Mouse (Mus musculus) cerebellum, postnatal 14 days (tissue): ENCODE measurements around the gene Nhsl1.

Source experiments
- DNase-seq, 2 experiments: peaks; one replicate each; pipeline ENCODE4 v3.0.0; 2021; ENCODE audit warnings: mixed read lengths in 2 of 2

Nhsl1 gene

DNA sequence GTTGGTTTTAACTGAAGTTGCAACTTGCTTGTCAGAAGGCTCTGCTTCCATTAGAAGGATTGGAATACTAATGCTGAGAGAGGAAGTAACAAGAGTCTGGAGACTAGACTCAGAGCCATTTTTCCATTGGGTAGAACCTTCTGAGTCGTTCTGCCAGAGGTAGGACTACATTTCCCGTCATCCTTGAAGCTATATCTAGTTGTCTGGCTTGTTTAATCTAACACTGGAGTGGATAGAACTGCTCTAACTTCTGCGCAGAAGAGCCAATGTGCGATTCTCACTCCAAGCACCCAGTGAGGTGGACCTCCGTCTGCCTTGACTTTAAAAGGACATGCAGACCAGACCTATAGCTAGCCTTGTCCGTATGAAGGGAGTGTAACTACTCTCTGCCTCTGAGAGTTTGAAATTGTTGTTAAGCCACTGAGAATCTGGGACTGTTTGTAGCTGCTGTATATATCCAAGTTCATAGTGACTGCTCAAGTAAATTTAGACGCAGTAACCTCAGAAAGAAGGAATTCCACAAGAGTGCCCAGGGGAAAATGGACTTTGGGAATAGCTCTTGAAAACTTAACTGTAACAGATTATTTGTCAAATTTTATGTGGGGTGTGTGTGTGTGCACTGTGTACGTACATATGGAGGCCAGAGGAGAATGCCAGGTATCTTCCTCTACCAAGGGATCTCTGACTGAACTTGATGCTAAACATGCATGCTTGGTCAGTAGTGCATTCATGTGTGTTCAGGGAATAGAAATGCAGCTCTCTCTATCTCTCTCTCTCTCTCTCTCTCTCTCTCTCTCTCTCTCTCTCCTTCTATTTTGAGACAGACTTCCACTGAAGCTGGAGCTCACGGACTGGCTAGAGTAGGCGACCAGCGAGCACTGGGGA lies 174.5 kb downstream of the Nhsl1 start:
- no peak for DNase-seq

GRCm38 (mm10) chr10:18494249-18494648 lies 175.5 kb downstream of the Nhsl1 start:
- DNase-seq = no peak

- DNase-seq = no peak
Measured at GRCm38 (mm10) chr10:18497066-18497465, 178.3 kb downstream of the Nhsl1 start.

GRCm38 (mm10) chr10:18501997-18502396 lies 183.2 kb downstream of the Nhsl1 start:
- no peak for DNase-seq

GRCm38 (mm10) chr10:18505690-18506089 lies 186.9 kb downstream of the Nhsl1 start:
- DNase-seq = no peak

DNA sequence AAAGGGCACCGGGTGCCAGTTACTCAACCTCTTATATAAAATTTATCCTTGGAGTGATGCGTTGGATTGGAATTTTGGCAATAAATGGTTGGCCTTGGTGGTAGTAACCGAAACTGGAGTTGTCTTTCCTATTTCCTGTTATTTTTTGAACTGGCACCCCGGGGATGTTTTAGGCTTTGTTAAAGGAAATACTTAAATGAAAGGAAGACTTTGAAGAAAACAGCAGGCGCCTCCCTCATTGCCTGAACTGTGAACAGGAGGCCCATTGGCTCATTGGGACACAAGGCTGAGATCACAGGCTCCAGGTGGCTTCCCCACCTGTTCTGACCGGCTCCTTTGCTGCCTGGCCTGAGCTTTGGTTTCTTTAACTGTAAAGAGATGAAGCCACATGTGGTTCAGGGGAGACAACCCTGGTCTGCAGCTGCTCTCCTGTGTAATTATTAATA lies 187.7 kb downstream of the Nhsl1 start:
- no peak for DNase-seq

- no peak for DNase-seq
Measured at GRCm38 (mm10) chr10:18507869-18508473, 189.2 kb downstream of the Nhsl1 start.

- DNase-seq = no peak
Measured at GRCm38 (mm10) chr10:18508586-18508985, 189.8 kb downstream of the Nhsl1 start.

DNA sequence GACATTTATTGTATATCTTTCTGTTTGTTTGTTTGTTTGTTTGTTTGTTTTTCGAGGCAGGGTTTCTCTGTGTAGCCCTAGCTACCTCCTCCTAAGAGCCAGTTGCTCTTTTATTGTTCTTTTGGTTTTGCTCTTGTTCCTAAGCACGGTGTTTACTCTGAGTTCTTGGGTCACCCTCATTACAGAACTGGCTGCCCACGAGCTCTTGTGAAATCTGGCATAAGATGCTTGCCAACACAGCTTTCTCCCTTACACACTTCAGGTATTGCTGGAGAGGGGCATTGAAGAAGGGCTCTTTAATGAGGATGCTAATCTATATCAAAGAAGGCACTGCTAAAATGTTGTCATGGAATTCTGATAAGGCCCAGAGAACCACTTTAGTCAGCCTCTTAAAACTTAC lies 191.9 kb downstream of the Nhsl1 start:
- no peak for DNase-seq

- DNase-seq = no peak
Measured at GRCm38 (mm10) chr10:18511496-18511895, 192.7 kb downstream of the Nhsl1 start.

- no peak for DNase-seq
Measured at GRCm38 (mm10) chr10:18522556-18522955, 203.8 kb downstream of the Nhsl1 start.

DNA sequence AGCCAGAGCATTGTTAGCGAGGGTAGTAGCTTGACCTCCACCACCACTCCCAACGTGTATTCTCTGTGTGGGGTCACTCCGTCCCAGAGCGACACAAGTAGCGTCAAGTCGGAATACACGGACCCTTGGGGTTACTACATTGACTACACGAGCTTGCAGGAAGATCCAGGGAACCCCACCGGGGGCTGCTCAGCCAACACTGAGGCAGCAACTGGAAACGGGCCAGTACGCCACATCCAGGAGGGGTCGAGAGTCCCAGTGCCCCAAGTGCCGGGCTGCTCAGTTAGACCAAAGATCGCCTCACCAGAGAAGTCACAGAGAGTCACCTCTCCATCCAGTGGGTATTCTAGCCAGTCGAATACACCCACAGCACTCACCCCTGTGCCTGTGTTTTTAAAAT lies 206.5 kb downstream of the Nhsl1 start:
- DNase-seq = peak; percentile 32 to 55

GRCm38 (mm10) chr10:18525726-18526125 lies 206.9 kb downstream of the Nhsl1 start:
- DNase-seq = peak; percentile 52 to 67

DNA sequence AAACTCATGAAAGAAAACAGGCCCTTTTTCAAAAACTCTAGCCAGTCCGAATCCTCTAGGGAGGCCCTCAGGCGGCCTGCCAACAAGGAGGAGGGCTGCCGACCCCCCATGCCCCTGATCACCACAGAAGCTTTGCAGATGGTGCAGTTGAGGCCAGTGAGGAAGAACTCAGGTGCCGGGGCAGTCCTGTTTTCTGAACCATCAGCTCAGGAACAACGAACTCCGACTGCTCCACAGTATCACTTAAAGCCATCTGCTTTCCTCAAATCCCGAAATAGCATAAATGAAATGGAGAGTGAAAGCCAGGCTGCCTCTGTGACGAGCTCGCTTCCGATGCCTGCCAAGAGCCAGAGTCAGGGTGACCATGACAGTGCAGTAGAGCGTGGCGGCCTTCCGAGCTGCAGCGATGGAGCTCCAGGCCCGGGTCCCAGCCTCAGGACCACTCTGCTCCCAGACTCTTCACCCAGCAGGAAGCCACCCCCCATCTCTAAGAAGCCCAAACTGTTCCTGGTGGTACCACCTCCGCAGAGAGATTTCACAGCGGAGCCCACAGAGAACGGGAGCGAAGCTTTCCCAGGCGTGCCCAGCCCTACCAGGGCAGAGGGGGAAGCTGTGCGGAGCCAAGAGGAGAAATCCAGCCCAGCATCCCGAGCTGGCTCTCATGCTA lies 207.5 kb downstream of the Nhsl1 start:
- DNase-seq = peak; percentile 86 to 87

DNA sequence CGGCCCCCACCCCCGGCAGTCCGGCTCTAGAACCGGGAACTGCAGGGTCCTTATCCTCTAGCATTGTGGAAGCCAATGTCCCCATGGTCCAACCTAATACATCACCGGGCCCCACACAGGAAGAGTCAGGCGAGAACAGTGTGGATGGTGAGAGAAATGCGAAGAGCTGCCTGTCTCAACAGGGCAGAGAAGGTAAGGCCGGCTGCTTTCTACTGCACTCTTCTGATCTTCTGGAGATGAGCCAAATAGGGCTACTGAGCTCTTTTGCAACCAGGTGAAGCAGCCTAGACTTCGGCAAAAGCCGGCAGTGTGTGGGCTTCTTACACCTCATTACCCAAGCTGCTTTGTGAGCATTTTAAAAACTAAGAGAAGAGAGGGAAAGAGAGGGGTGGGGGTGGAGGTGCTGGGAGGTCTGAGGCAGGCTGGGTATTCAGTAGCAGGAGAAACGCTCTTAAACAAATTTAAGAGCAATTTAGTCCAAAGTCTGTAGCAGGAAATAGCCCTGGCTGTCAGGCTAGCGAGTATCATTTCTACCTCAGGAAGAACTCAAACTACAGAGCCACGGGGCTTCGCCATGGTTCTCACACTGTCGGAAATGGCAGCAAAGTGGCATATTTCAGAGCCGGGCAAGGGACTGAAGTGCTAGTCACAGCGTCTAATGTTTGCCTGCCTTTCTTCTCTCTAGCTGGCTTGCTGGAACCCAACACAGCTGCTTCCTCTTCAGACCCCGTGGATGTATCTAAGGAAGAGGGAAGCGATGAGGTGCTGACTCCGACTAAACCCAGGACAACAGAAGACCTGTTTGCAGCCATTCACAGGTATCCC lies 208.3 kb downstream of the Nhsl1 start:
- peak in 1 of 2 experiments; percentile 34 for DNase-seq

- DNase-seq = peak in 1 of 2 experiments; percentile 40
Measured at GRCm38 (mm10) chr10:18527766-18528165, 209.0 kb downstream of the Nhsl1 start.

- peak; percentile 68 to 73 for DNase-seq
Measured at GRCm38 (mm10) chr10:18528475-18528874, 209.7 kb downstream of the Nhsl1 start.

- no peak for DNase-seq
Measured at GRCm38 (mm10) chr10:18529177-18529576, 210.4 kb downstream of the Nhsl1 start.

- DNase-seq = no peak
Measured at GRCm38 (mm10) chr10:18530161-18530560, 211.4 kb downstream of the Nhsl1 start.

- no peak for DNase-seq
Measured at GRCm38 (mm10) chr10:18532293-18532692, 213.5 kb downstream of the Nhsl1 start.

DNA sequence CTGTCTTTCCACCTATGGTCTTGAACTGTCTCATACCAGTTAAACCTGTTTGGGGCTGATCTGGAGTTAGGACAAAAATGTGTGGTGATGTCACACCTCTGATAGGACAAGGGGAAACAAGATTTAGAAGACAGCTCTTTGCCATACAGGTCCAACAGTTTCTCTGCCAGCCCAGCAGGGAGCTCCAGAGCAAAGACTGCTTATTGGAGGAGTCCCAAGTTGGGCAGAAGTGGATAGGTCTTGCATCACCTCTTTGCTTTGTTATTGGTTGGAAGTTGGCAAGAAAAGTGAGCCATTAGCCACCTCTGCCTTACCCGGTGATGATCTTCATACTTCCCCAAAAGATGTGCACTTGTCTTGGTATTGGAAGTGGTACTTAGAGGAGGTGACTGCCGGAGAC lies 218.1 kb downstream of the Nhsl1 start:
- no peak for DNase-seq

DNA sequence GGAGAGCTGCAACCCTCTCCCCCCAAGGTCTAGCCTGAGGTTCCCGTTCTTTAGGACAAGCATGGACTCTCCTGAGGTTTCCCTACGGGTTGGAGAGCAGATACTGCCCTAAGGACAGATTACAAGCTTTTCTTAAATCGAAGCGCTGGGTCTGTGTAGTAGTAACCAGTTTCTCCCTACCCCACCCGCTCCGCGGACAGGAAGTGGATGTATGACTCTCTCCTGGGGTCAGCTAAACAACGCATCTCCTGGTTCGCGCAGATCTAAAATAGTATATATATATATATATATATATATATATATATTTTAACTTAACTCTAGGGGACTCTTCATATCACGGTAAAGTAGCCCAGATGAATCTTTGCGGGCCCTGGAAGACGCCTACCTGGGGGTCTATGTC lies 226.5 kb downstream of the Nhsl1 start:
- DNase-seq = peak in 1 of 2 experiments; percentile 25

DNA sequence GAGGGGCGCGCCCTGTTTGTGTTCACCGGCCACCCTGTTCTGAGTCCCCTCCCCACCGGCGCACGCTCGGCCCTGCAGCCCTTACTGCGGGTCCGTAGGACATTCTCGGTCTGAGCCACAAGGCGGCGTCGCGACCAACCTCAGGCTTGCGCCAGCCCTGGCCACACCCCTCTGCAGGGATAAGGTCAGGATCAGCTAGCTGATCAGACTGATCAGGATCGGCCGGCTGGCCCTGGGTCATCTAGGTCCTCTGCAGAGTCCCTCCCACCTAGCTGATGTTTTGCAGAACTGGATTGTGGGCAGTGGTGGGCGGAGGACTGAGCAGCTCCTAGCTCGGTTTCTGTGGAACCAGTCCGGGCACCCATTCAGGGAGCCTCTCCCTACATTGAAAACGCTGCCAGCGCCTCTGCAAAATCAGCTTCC lies 227.0 kb downstream of the Nhsl1 start, which contains the start of gene Hebp2:
Gene Hebp2 (minus strand): TSS at position 264 of the 423 bp plus-strand sequence.
- peak; percentile 85 for DNase-seq
